Mouse (Mus musculus) heart, embryonic 13.5 days (tissue): Measurements from ENCODE around the gene C330021F23Rik. TPM values are rescaled to one million over a fixed set of nuclear protein-coding genes. Genes with fewer than 3 reads are reported as not detected.

ENCODE experiments used
- ATAC-seq: fragments of 200-750 bp; cut with Nextera tagmentation; 2 replicates; pipeline ENCODE4 v1.8.0; 2017; ENCODE audit warnings: moderate TSS enrichment; ENCODE audit not compliant: insufficient number of reproducible peaks, low FRiP score, low TSS enrichment; ENCODE audit errors: extremely low read depth
- H3K27ac ChIP-seq: fragments of 300-500 bp; sonication (generic); replicated peaks from 2 replicates; pipeline ENCODE4 v1.5.1; 2015; ENCODE audit warnings: moderate library complexity, mild to moderate bottlenecking, inconsistent platforms
- H3K27me3 ChIP-seq: fragments of 300-500 bp; sonication (generic); replicated peaks from 2 replicates; pipeline ENCODE4 v1.6.1; 2015; ENCODE audit warnings: mild to moderate bottlenecking, inconsistent platforms
- H3K36me3 ChIP-seq: fragments of 300-500 bp; sonication (generic); 2 replicates; pipeline ENCODE4 v1.6.1; 2015; ENCODE audit warnings: mild to moderate bottlenecking, inconsistent platforms
- H3K4me1 ChIP-seq: fragments of 300-500 bp; sonication (generic); 2 replicates; pipeline ENCODE4 v1.6.1; 2015; ENCODE audit warnings: inconsistent platforms
- H3K4me2 ChIP-seq: fragments of 300-500 bp; sonication (generic); 2 replicates; pipeline ENCODE4 v1.6.1; 2015; ENCODE audit warnings: inconsistent platforms, mild to moderate bottlenecking, moderate library complexity
- H3K4me3 ChIP-seq: fragments of 300-500 bp; sonication (generic); 2 replicates; pipeline ENCODE4 v1.5.1; 2015; ENCODE audit warnings: moderate library complexity, mild to moderate bottlenecking, inconsistent platforms
- H3K9ac ChIP-seq: fragments of 300-500 bp; sonication (generic); 2 replicates; pipeline ENCODE4 v1.6.1; 2015; ENCODE audit warnings: inconsistent platforms, mild to moderate bottlenecking, moderate library complexity
- H3K9me3 ChIP-seq: fragments of 300-500 bp; sonication (generic); 2 replicates; pipeline ENCODE4 v1.6.1; 2016; ENCODE audit warnings: inconsistent platforms
- WGBS: fragments of 180-500 bp; shearing (Covaris S2); methylation state at CpG from one replicate; pipeline ENCODE4 v1.1.7; 2015; ENCODE audit warnings: mixed read lengths; 5-methylcytosine and 5-hydroxymethylcytosine counted together
- polyA plus RNA-seq: library from polyadenylated mRNA; unstranded; fragments of >200 nt; fragmentation: Nextera tagmentation; extraction: Ambion mirVana; gene quantifications from 2 replicates; pipeline ENCODE4 v1.2.1, GENCODE M21; 2015

Gene C330021F23Rik
- 5.5 and 7.2 TPM in 2 replicates for polyA plus RNA-seq

DNA sequence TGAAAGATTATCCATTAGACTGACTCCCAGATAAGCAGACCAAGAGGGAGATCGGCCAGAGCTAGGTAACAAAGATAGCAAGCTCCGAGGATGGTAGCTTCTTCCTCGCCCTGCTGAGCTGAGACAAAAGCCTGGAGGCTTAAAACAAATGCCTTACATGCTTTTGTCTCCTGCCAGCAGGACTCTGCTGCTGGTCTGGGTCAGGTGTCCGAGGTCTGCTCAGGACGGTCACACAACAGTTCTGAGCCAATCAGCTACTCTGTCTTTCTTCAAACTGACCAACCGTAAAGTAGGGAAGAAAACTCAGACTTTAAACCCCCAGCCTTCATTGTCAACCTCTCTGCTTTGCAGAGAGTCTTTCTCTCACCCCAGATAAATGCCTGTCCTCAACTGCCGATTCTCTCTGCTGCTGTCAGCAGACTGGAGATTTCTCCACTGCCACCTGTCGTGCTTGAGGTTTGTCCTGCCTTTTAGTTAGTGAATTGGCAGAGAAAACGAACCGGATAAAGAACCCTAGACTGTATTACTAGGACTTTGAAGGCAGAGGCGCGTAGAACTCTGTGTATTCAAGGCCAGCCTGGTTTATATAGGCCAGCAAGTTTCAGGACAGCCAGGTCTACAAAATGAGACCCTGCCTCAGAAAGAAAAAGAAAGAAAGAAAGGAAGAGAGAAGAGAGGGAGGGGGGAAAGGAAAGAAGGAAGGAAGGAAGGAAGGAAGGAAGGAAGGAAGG lies at the start of gene C330021F23Rik:
C330021F23Rik (plus strand) TSS at position 350 of the 731 bp plus-strand sequence.
- peak within 1 kb of the TSS; percentile 67 for H3K4me2 ChIP-seq
- H3K4me1 ChIP-seq = peaks cover 16% of the 10 kb centered on the region
- peak; percentile 54; the same call in 1 of the 2 replicates for ATAC-seq
- H3K9me3 ChIP-seq = no peaks in the 10 kb centered on the region
- H3K27me3 ChIP-seq = no peaks in the 10 kb centered on the region
- 2% methylated on average over 12 of the region's 12 CpGs for WGBS
- peak within 1 kb of the TSS; percentile 76 for H3K9ac ChIP-seq
- H3K36me3 ChIP-seq = no peaks in the 10 kb centered on the region
- peak within 1 kb of the TSS; percentile 47 for H3K4me3 ChIP-seq
- peak within 1 kb of the TSS; percentile 56; the same call in 1 of the 2 replicates for H3K27ac ChIP-seq

- no peak overlapping the region for H3K4me3 ChIP-seq
- WGBS = 81% methylated on average over 13 of the region's 13 CpGs
- H3K27ac ChIP-seq = no peak overlapping the region
- H3K4me1 ChIP-seq = no peaks in the 10 kb centered on the region; the same call in 1 of the 2 replicates
- H3K36me3 ChIP-seq = peaks cover 69% of the 10 kb centered on the region
- no peak overlapping the region for H3K4me2 ChIP-seq
- no peak overlapping the region for H3K9ac ChIP-seq
- ATAC-seq = no peak; the same call in 1 of the 2 replicates
- H3K27me3 ChIP-seq = no peaks in the 10 kb centered on the region
- H3K9me3 ChIP-seq = no peaks in the 10 kb centered on the region
Observed at GRCm38 (mm10) chr8:3522007-3522697, 45.6 kb upstream of the C330021F23Rik start.

GRCm38 (mm10) chr8:3530816-3531215 lies 37.0 kb upstream of the C330021F23Rik start:
- no peak overlapping the region for H3K4me3 ChIP-seq
- H3K9me3 ChIP-seq = no peaks in the 10 kb centered on the region
- no peaks in the 10 kb centered on the region for H3K27me3 ChIP-seq
- ATAC-seq = no peak
- H3K9ac ChIP-seq = no peak overlapping the region
- no peaks in the 10 kb centered on the region for H3K4me1 ChIP-seq
- H3K4me2 ChIP-seq = no peak overlapping the region
- H3K27ac ChIP-seq = no peak overlapping the region
- WGBS = 73% methylated on average over 5 of the region's 5 CpGs
- peaks cover 49% of the 10 kb centered on the region for H3K36me3 ChIP-seq

- H3K4me3 ChIP-seq = no peak overlapping the region
- ATAC-seq = no peak
- WGBS = 91% methylated on average over 18 of the region's 18 CpGs
- H3K36me3 ChIP-seq = peaks cover 50% of the 10 kb centered on the region
- no peak overlapping the region for H3K27ac ChIP-seq
- no peaks in the 10 kb centered on the region for H3K9me3 ChIP-seq
- H3K27me3 ChIP-seq = no peaks in the 10 kb centered on the region
- no peaks in the 10 kb centered on the region for H3K4me1 ChIP-seq
- no peak overlapping the region for H3K9ac ChIP-seq
- H3K4me2 ChIP-seq = no peak overlapping the region
Observed at GRCm38 (mm10) chr8:3531936-3532335, 35.9 kb upstream of the C330021F23Rik start.

DNA sequence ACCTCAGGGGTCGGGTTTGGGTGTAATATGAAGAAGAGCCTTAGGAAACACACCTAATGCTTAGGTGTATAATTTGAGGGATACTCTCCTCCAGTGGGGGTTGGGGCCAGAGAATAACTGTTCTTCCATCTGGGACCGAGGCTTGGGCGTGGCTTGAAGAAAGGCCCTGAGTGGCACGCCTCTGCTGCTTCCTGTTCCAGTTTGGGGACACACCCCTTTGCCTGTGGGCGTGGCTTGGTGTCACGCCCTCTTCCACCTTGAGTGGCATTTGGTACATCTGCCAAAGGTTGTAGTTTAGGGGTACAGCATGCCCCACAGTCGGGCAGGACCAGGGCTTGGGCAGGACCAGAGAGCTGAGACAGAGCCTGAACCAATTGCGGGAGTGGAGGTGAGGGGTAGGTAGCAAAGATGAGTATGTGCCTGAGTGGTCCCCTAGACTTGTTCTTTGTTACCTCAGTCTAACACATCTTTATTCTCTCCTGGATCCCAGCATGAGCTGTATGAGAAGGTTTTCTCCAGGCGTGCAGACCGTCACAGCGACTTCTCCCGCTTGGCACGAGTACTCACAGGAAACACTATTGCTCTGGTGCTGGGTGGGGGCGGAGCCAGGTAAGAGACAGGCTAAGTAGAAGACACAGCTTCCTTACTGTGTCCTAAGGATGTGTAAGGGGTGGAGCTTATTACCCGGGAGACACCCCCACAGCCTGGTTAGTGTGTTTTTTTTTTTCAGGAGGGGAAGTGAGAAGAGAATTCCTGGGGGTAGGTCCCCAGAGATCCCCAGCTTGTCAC lies 31.5 kb upstream of the C330021F23Rik start:
- Histone ChIP-seq H3K9ac (no peak overlapping the region), H3K4me1 (no peaks in the 10 kb centered on the region), H3K9me3 (no peaks in the 10 kb centered on the region), H3K27ac (no peak overlapping the region), H3K36me3 (peaks cover 87% of the 10 kb centered on the region), H3K4me3 (no peak overlapping the region), H3K4me2 (no peak overlapping the region), H3K27me3 (no peaks in the 10 kb centered on the region)
- WGBS = 53% methylated on average over 15 of the region's 15 CpGs
- ATAC-seq = no peak

DNA sequence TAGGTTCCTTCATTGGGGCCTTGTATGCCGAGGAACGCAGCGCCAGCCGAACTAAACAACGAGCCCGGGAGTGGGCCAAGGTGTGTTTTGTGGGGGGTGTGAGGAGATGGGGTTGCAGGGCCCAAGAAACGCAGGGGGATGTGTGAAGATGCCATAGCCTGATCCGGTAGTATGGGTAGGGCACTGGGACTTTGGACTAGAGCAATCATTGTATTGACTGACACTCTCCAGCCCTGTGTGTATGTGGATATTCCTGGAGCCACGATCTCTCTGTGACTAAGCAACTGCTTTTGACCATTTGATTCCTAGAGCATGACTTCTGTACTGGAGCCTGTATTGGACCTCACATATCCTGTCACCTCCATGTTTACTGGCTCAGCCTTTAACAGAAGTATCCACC lies 30.9 kb upstream of the C330021F23Rik start:
- Histone ChIP-seq H3K27ac (no peak overlapping the region), H3K9me3 (no peaks in the 10 kb centered on the region), H3K4me1 (no peaks in the 10 kb centered on the region), H3K9ac (no peak overlapping the region), H3K4me2 (no peak overlapping the region), H3K36me3 (peaks cover 87% of the 10 kb centered on the region), H3K4me3 (no peak overlapping the region), H3K27me3 (no peaks in the 10 kb centered on the region)
- 91% methylated on average over 9 of the region's 9 CpGs for WGBS
- no peak for ATAC-seq

DNA sequence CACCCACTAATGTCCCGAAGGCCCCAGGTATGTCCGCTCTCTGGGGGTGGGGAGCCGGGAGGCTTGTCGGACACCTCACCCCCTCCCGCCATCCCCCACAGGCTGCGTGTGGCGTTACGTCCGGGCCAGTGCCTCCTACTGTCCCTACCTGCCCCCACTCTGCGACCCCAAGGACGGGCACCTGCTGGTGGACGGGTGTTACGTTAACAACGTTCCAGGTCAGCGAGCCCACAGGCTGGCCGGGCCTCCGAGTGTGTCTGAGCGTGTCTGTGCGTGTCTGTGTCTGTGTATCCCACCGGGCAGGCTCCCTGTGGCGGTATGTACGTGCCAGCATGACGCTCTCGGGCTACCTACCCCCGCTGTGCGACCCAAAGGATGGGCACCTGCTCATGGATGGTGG lies 30.1 kb upstream of the C330021F23Rik start:
- Histone ChIP-seq H3K36me3 (peaks cover 87% of the 10 kb centered on the region), H3K27ac (no peak overlapping the region), H3K4me1 (no peaks in the 10 kb centered on the region), H3K4me3 (no peak overlapping the region), H3K4me2 (no peak overlapping the region), H3K9ac (no peak overlapping the region), H3K27me3 (no peaks in the 10 kb centered on the region), H3K9me3 (no peaks in the 10 kb centered on the region)
- 92% methylated on average over 26 of the region's 26 CpGs for WGBS
- 0 out of 2 replicates have a peak, but pooled peaks have one; percentile 2 for ATAC-seq

DNA sequence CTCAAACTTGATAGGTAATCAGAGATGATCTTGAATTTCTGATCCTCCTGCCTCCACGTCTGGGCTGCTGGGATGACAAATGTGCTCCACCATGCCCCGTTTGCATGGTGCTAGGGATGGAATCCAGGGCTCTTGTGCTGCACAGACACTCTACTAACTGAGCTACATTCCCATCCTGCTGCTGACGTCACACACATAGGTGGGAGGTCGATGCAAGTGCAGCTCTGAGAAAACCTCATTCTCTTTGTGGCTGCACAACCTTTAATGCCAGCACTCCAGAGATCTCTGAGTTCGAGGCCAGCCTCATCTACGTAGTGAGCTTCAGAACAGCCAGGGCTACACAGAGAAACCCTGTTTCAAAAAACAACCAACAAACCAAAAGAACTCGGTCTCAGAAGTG lies 28.6 kb upstream of the C330021F23Rik start:
- WGBS = 75% methylated on average over 7 of the region's 7 CpGs
- Histone ChIP-seq H3K36me3 (peaks cover 94% of the 10 kb centered on the region), H3K4me1 (no peaks in the 10 kb centered on the region), H3K27me3 (no peaks in the 10 kb centered on the region), H3K4me2 (no peak overlapping the region), H3K27ac (no peak overlapping the region), H3K4me3 (no peak overlapping the region), H3K9ac (no peak overlapping the region), H3K9me3 (no peaks in the 10 kb centered on the region)
- ATAC-seq = no peak

- H3K4me2 ChIP-seq = no peak overlapping the region
- H3K4me3 ChIP-seq = no peak overlapping the region
- H3K36me3 ChIP-seq = peaks cover 99% of the 10 kb centered on the region
- H3K27me3 ChIP-seq = no peaks in the 10 kb centered on the region
- no peaks in the 10 kb centered on the region for H3K4me1 ChIP-seq
- H3K27ac ChIP-seq = no peak overlapping the region
- WGBS = 88% methylated on average over 4 of the region's 4 CpGs
- no peak overlapping the region for H3K9ac ChIP-seq
- H3K9me3 ChIP-seq = no peaks in the 10 kb centered on the region
- ATAC-seq = no peak
Observed at GRCm38 (mm10) chr8:3540076-3540475, 27.7 kb upstream of the C330021F23Rik start.

DNA sequence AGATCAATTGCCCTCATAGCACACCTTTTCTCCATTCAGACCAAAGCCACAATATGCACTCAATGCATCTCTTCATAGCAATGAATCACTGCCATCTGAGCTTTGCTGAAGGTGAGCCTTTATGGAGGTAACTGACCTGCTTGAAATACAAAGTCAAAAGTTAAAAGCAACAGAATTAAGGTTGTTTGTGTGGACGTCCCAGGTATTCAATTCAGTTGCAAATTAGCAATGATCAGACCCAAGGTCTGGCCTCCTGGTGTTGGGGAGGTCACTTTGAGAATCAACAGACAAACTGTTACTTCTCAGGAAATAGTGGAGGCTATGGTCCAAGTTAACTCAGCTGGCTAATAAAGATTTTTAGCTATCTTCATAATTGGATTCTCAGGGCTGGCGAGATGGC lies 21.3 kb upstream of the C330021F23Rik start:
- Histone ChIP-seq H3K4me2 (no peak overlapping the region), H3K36me3 (peaks cover 46% of the 10 kb centered on the region), H3K9me3 (0 out of 2 replicates have a peak, but pooled peaks cover 3% of the 10 kb centered on the region), H3K27me3 (no peaks in the 10 kb centered on the region), H3K27ac (no peak overlapping the region), H3K9ac (no peak overlapping the region), H3K4me3 (no peak overlapping the region), H3K4me1 (no peaks in the 10 kb centered on the region)
- no peak for ATAC-seq
- WGBS = 83% methylated on average over 2 of the region's 2 CpGs

GRCm38 (mm10) chr8:3552240-3552639 lies 15.6 kb upstream of the C330021F23Rik start:
- no peaks in the 10 kb centered on the region for H3K36me3 ChIP-seq
- 93% methylated on average over 1 of the region's 1 CpGs for WGBS
- no peaks in the 10 kb centered on the region for H3K4me1 ChIP-seq
- H3K4me2 ChIP-seq = no peak overlapping the region
- no peak overlapping the region for H3K27ac ChIP-seq
- no peaks in the 10 kb centered on the region for H3K27me3 ChIP-seq
- no peak overlapping the region for H3K9ac ChIP-seq
- 0 out of 2 replicates have a peak, but pooled peaks cover 3% of the 10 kb centered on the region for H3K9me3 ChIP-seq
- ATAC-seq = no peak
- no peak overlapping the region for H3K4me3 ChIP-seq
